Mouse (Mus musculus) mature B cell (primary cell): ENCODE measurements around the gene Scyl2.

Source experiments
- in situ Hi-C: fragments of 300-500 bp; cut with MboI; formaldehyde crosslinking; loops from 2 replicates; pipeline ENCODE4 v1.14.3; 2019

Gene Scyl2

GRCm38 (mm10) chr10:89595514-89595913 lies 90.6 kb downstream of the Scyl2 start:
- in situ Hi-C loops, result no loop called here

- in situ Hi-C loops, result no loop called here
These were observed 91.8 kb downstream of the Scyl2 start for GRCm38 (mm10) chr10:89594309-89594708.

- in situ Hi-C loops, result no loop called here
These were observed 93.3 kb downstream of the Scyl2 start for GRCm38 (mm10) chr10:89592797-89593196.

- in situ Hi-C loops, result no loop called here
These were observed 96.2 kb downstream of the Scyl2 start for GRCm38 (mm10) chr10:89589877-89590276.
